Mouse (Mus musculus): Measurements from ENCODE around the gene Rnf32.

GRCm38 (mm10) chr5:29198960-29199488, 3.2 kb downstream of the Rnf32 start:
- TF ChIP-seq POLR2A (IDR thresholded peaks at IDR 0.05; ENCODE audit: control insufficient read depth, low read depth, low read length) = no peak
- TF ChIP-seq CTCF (IDR thresholded peaks at IDR 0.05; ENCODE audit: control insufficient read depth, insufficient read depth, insufficient replicate concordance, low read depth, low read length) = no peak
